Mouse (Mus musculus) midbrain, postnatal 0 days (tissue): ENCODE results near the gene Lrpprc. TPM values are rescaled to one million over a fixed set of nuclear protein-coding genes. Genes with fewer than 3 reads are reported as not detected.

Experiments used
- ATAC-seq: fragments of 200-750 bp; cut with Nextera tagmentation; 2 replicates; pipeline ENCODE4 v1.8.0; 2017; ENCODE audit warnings: moderate number of reproducible peaks, mild to moderate bottlenecking, moderate TSS enrichment, moderate library complexity; ENCODE audit not compliant: low FRiP score
- DNase-seq: peaks from one replicate; pipeline ENCODE4 v3.0.0-alpha.2; 2015; ENCODE audit warnings: low spot score
- H3K27ac ChIP-seq: fragments of 300-500 bp; sonication (generic); 2 replicates; pipeline ENCODE4 v1.5.1; 2014; ENCODE audit warnings: low read depth, mild to moderate bottlenecking, low read length, mixed read lengths
- H3K27me3 ChIP-seq: fragments of 300-500 bp; sonication (generic); 2 replicates; pipeline ENCODE4 v1.6.1; 2014; ENCODE audit warnings: low read length, control low read depth, mixed read lengths; ENCODE audit not compliant: insufficient read depth
- H3K36me3 ChIP-seq: fragments of 300-500 bp; sonication (generic); 2 replicates; pipeline ENCODE4 v1.6.1; 2014; ENCODE audit warnings: low read length, control low read depth, mixed read lengths; ENCODE audit not compliant: insufficient read depth
- H3K4me1 ChIP-seq: fragments of 300-500 bp; sonication (generic); 2 replicates; pipeline ENCODE4 v1.6.1; 2014; ENCODE audit warnings: mild to moderate bottlenecking, control low read depth, antibody characterized with exemption, low read length, mixed read lengths; ENCODE audit not compliant: insufficient read depth
- H3K4me2 ChIP-seq: fragments of 300-500 bp; sonication (generic); 2 replicates; pipeline ENCODE4 v1.6.1; 2014; ENCODE audit warnings: low read depth, mild to moderate bottlenecking, low read length, mixed read lengths; ENCODE audit not compliant: poor library complexity, severe bottlenecking
- H3K4me3 ChIP-seq: fragments of 300-500 bp; sonication (generic); 2 replicates; pipeline ENCODE4 v1.5.1; 2014; ENCODE audit warnings: low read depth, mild to moderate bottlenecking, low read length, moderate library complexity
- H3K9ac ChIP-seq: fragments of 300-500 bp; sonication (generic); replicated peaks from 2 replicates; pipeline ENCODE4 v1.6.1; 2014; ENCODE audit warnings: mild to moderate bottlenecking, low read length, moderate library complexity, mixed read lengths; ENCODE audit not compliant: poor library complexity, severe bottlenecking
- H3K9me3 ChIP-seq: fragments of 300-500 bp; sonication (generic); 2 replicates; pipeline ENCODE4 v1.6.1; 2016; ENCODE audit warnings: low read length, control low read depth
- CTCF ChIP-seq: IDR thresholded peaks from 2 replicates; pipeline ENCODE4 v1.5.1; 2016; ENCODE audit warnings: antibody characterized with exemption, mild to moderate bottlenecking
- WGBS: fragments of 180-500 bp; shearing (Covaris S2); extraction: QIAGEN DNeasy Blood & Tissue Kit; methylation state at CpG from one replicate; pipeline ENCODE4 v1.1.7; 2014; 5-methylcytosine and 5-hydroxymethylcytosine counted together
- polyA plus RNA-seq: library from polyadenylated mRNA; unstranded; fragments of >200 nt; fragmentation: Nextera tagmentation; extraction: Ambion mirVana; gene quantifications from 2 replicates; pipeline ENCODE4 v1.2.1, GENCODE M21; 2015
- total RNA-seq: library from RNA; depleted of rRNA; stranded (reverse); fragments of >200 nt; gene quantifications from 2 replicates; pipeline ENCODE4 v1.2.3, GENCODE M21; 2014

The Lrpprc gene
- total and polyA plus RNA-seq, 2 experiments from 2014 or later, result 41.3 to 53.5 TPM

DNA sequence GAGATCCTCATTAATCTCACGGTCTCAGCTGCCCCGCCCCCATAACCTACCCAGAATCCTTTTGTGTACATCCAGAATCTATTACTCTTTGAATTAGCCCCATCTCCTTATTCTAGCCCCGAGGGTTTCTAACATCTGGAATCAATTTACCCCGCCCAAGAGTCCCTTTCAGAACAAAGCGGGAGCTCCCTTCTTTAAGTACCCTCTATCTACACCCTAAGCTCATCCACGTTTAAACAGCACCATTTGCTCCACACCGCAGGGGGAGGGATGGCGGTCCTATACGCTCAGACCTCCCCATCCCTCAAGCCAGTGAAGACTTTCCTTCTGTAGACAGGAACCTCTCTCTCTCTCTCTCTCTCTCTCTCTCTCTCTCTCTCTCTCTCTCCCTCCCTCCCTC, 53.9 kb downstream of the Lrpprc start:
- WGBS, result 77% methylated on average over 9 of the region's 9 CpGs
- Histone ChIP-seq H3K36me3 (peaks cover 7% of the 10 kb centered on the region; the same call in 1 of the 2 replicates), H3K4me2 (no peak overlapping the region), H3K4me3 (no peak overlapping the region), H3K4me1 (0 out of 2 replicates have a peak, but pooled peaks cover 2% of the 10 kb centered on the region), H3K27me3 (no peaks in the 10 kb centered on the region), H3K9ac (no peak overlapping the region), H3K9me3 (no peaks in the 10 kb centered on the region), H3K27ac (no peak overlapping the region)
- DNase-seq (no peak), ATAC-seq (no peak)
- no peak for TF ChIP-seq CTCF

DNA sequence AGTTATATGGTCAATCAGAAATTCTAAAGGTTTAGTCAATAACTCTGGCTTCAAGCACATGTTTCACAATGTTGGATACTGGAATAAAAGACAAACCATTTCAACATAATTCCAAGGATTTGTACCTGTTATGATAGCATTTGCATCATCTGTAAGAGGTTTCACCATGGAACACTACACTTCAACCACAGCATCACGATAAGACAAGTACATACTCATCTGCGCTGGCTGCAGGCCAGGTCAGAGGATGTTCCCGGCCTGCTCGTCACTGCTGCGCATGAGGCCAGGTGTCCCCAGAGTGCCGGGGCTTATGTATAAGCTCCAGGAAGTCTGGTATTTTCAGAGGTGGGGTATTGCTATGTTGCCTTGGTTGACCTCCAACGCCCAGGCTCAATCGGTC, 58.0 kb downstream of the Lrpprc start:
- Histone ChIP-seq H3K9ac (no peak overlapping the region), H3K27me3 (no peaks in the 10 kb centered on the region), H3K4me2 (no peak overlapping the region), H3K27ac (no peak overlapping the region), H3K4me1 (no peaks in the 10 kb centered on the region), H3K4me3 (no peak overlapping the region), H3K36me3 (peaks cover 27% of the 10 kb centered on the region), H3K9me3 (no peaks in the 10 kb centered on the region)
- DNase-seq (no peak), ATAC-seq (no peak)
- WGBS, result 93% methylated on average over 8 of the region's 8 CpGs
- no peak for TF ChIP-seq CTCF

DNA sequence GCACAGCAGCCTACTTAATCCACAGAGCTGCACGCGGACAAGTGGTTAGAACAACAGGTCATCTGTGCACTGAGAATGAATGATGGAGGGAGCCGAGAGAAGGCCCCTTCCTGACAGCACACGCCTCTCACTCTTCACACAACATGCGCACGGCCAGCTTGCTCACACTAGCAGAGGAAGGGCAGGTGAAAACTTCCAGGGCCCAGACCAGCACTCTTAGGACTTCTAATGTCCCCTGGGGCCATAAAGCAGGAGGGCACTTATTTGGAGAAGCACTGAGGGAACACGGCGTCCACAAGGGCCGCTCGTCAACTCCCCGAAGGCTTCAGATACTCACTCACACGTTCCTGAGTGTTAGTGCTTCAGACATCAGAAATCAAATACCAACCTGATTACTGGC, 59.2 kb downstream of the Lrpprc start:
- DNase-seq, result no peak

DNA sequence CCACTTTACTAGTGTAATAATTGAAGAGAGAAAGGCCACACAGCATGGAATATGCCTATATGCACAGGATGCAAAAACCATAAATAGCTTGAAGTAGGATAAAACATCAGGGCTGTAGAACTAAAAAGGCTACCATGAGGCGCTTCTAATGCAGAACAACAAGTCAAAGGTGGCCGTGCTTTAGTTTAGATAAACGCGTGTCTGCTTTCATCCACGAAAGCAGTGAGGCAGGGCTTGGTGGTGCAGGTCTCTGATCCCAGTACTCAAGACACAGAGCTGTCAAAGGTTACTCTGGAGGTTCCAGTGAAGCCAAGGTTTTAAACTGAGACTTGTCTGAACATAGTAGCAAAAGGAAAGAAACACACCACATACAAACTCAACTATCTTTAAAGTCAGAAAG, 61.4 kb downstream of the Lrpprc start:
- H3K27me3 ChIP-seq, result no peaks in the 10 kb centered on the region
- no peak overlapping the region for H3K9ac ChIP-seq
- no peak for DNase-seq
- H3K27ac ChIP-seq, result no peak overlapping the region
- 91% methylated on average over 5 of the region's 5 CpGs for WGBS
- ATAC-seq, result no peak
- no peak for TF ChIP-seq CTCF
- H3K9me3 ChIP-seq, result no peaks in the 10 kb centered on the region
- no peak overlapping the region for H3K4me2 ChIP-seq
- no peaks in the 10 kb centered on the region for H3K4me1 ChIP-seq
- no peak overlapping the region for H3K4me3 ChIP-seq
- peaks cover 39% of the 10 kb centered on the region for H3K36me3 ChIP-seq

More for the DNA sequence above, 59.2 kb downstream of the Lrpprc start:
- Histone ChIP-seq H3K9ac (no peak overlapping the region), H3K27me3 (no peaks in the 10 kb centered on the region), H3K36me3 (peaks cover 30% of the 10 kb centered on the region), H3K27ac (no peak overlapping the region), H3K9me3 (no peaks in the 10 kb centered on the region), H3K4me2 (no peak overlapping the region), H3K4me3 (no peak overlapping the region), H3K4me1 (no peaks in the 10 kb centered on the region)
- TF ChIP-seq CTCF, result no peak
- ATAC-seq, result no peak
- 93% methylated on average over 12 of the region's 12 CpGs for WGBS

DNA sequence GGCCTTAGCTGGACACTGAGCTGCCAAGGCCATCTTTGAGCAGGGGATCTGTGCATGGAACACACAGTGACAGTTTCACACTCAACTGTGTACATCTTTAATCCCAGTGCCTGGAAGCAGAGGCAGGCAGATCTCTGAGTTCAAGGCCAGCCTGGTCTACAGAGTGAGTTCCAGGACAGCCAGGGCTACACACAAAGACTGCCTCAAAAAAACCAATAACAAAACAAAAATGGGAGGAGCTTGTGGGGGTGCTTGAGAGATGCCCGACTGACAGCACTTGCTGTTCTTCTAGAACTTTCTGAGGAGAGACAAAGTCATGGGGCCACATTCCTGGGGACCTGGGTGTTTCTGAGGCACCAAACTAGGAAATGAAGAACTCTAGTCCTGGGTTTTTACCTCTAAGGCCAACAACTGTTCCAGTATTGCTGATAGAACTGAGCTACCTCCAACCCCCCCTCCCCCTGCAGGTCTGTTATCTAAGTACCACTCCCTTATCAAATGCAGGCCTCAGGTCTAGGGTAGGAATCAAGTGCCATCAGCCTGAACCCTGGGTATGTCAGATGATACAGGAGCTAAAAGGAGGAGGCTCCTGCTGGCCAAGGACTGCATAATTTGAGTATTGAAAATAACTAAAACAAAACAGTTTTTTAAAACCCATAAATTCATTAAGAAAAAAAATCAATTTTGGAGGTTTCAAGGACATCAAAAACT, 62.2 kb downstream of the Lrpprc start:
- DNase-seq (no peak), ATAC-seq (no peak)
- no peak overlapping the region for H3K27ac ChIP-seq
- H3K9ac ChIP-seq, result no peak overlapping the region
- no peak for TF ChIP-seq CTCF
- H3K4me1 ChIP-seq, result no peaks in the 10 kb centered on the region
- no peak overlapping the region for H3K4me2 ChIP-seq
- no peak overlapping the region for H3K4me3 ChIP-seq
- whole genome bisulfite sequencing, result 60% methylated on average over 1 of the region's 1 CpGs
- no peaks in the 10 kb centered on the region for H3K27me3 ChIP-seq
- no peaks in the 10 kb centered on the region for H3K9me3 ChIP-seq
- H3K36me3 ChIP-seq, result peaks cover 39% of the 10 kb centered on the region

DNA sequence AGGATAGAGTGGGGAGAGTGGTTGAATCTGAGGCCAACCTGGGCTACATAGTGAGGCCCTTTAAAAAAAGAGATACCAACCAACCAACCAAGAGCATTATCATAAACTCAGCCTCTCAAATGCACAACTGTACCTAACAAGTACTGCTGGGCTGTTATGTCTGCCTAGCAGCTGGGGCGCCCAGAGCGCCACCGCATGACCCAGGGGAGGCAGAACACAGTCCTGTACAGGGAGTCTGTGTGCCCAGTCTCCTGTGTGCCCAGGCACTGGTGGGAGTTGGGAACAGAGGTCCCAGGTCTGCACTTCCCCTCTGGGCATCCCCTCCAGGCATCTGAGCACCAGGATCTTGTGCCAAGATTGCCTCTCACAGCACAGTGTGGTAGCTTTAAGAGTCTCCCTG, 65.4 kb downstream of the Lrpprc start:
- no peak for DNase-seq
- Histone ChIP-seq H3K4me1 (no peaks in the 10 kb centered on the region), H3K9me3 (no peaks in the 10 kb centered on the region), H3K36me3 (peaks cover 33% of the 10 kb centered on the region), H3K27ac (no peak overlapping the region), H3K4me3 (no peak overlapping the region), H3K27me3 (no peaks in the 10 kb centered on the region), H3K4me2 (no peak overlapping the region), H3K9ac (no peak overlapping the region)
- TF ChIP-seq CTCF, result no peak
- ATAC-seq, result no peak
- 100% methylated on average over 3 of the region's 3 CpGs for WGBS
